Mouse (Mus musculus): ENCODE data around the gene Bag2. TPM values are rescaled to one million over a fixed set of nuclear protein-coding genes. Genes with fewer than 3 reads are reported as not detected.

Gene Bag2
- polyA plus RNA-seq, 1 experiment: 14.6 TPM

- no peak overlapping the region for H3K4me3 ChIP-seq (ENCODE audit: low read depth, low read length)
- H3K4me1 ChIP-seq (ENCODE audit: control insufficient read depth, insufficient read depth, low read length): no peaks in the 10 kb centered on the region
- no peak overlapping the region for H3K27ac ChIP-seq (ENCODE audit: insufficient read depth, low read length)
- no peaks in the 10 kb centered on the region for H3K9me3 ChIP-seq (replicated peaks; ENCODE audit: control insufficient read depth, insufficient read depth, low read length, poor library complexity, severe bottlenecking)
- H3K36me3 ChIP-seq (ENCODE audit: control insufficient read depth, insufficient read depth, low read length, poor library complexity, severe bottlenecking): peaks cover 17% of the 10 kb centered on the region
- TF ChIP-seq POLR2A (IDR thresholded peaks at IDR 0.05; ENCODE audit: insufficient read depth, low read length): no peak
- TF ChIP-seq CTCF (IDR thresholded peaks at IDR 0.05; ENCODE audit: low read depth, low read length): no peak
- no peak for TF ChIP-seq EP300 (IDR thresholded peaks at IDR 0.05; ENCODE audit: insufficient read depth, low read depth, low read length)
- H3K27me3 ChIP-seq (ENCODE audit: control insufficient read depth, insufficient read depth, low read length, poor library complexity, severe bottlenecking): no peaks in the 10 kb centered on the region
- H3K9ac ChIP-seq (ENCODE audit: low read depth, poor library complexity, severe bottlenecking): no peak overlapping the region
Measured at GRCm38 (mm10) chr1:33738281-33738680, 19.3 kb downstream of the Bag2 start.

- no peak overlapping the region for H3K9ac ChIP-seq (ENCODE audit: low read depth, poor library complexity, severe bottlenecking)
- H3K36me3 ChIP-seq (ENCODE audit: control insufficient read depth, insufficient read depth, low read length, poor library complexity, severe bottlenecking): peaks cover 23% of the 10 kb centered on the region
- H3K4me3 ChIP-seq (ENCODE audit: low read depth, low read length): no peak overlapping the region
- H3K27me3 ChIP-seq (ENCODE audit: control insufficient read depth, insufficient read depth, low read length, poor library complexity, severe bottlenecking): no peaks in the 10 kb centered on the region
- no peaks in the 10 kb centered on the region for H3K4me1 ChIP-seq (ENCODE audit: control insufficient read depth, insufficient read depth, low read length)
- H3K27ac ChIP-seq (ENCODE audit: insufficient read depth, low read length): no peak overlapping the region
- H3K9me3 ChIP-seq (replicated peaks; ENCODE audit: control insufficient read depth, insufficient read depth, low read length, poor library complexity, severe bottlenecking): no peaks in the 10 kb centered on the region
- TF ChIP-seq CTCF (IDR thresholded peaks at IDR 0.05; ENCODE audit: low read depth, low read length) (no peak), EP300 (IDR thresholded peaks at IDR 0.05; ENCODE audit: insufficient read depth, low read depth, low read length) (no peak), POLR2A (IDR thresholded peaks at IDR 0.05; ENCODE audit: insufficient read depth, low read length) (no peak)
Measured at GRCm38 (mm10) chr1:33734001-33734685, 23.5 kb downstream of the Bag2 start.

GRCm38 (mm10) chr1:33733044-33733443 lies 24.6 kb downstream of the Bag2 start:
- no peak overlapping the region for H3K4me3 ChIP-seq (ENCODE audit: low read depth, low read length)
- no peak for TF ChIP-seq POLR2A (IDR thresholded peaks at IDR 0.05; ENCODE audit: insufficient read depth, low read length)
- no peak for TF ChIP-seq CTCF (IDR thresholded peaks at IDR 0.05; ENCODE audit: low read depth, low read length)
- no peak for TF ChIP-seq EP300 (IDR thresholded peaks at IDR 0.05; ENCODE audit: insufficient read depth, low read depth, low read length)
- no peaks in the 10 kb centered on the region for H3K4me1 ChIP-seq (ENCODE audit: control insufficient read depth, insufficient read depth, low read length)
- H3K9ac ChIP-seq (ENCODE audit: low read depth, poor library complexity, severe bottlenecking): no peak overlapping the region
- H3K9me3 ChIP-seq (replicated peaks; ENCODE audit: control insufficient read depth, insufficient read depth, low read length, poor library complexity, severe bottlenecking): no peaks in the 10 kb centered on the region
- H3K27me3 ChIP-seq (ENCODE audit: control insufficient read depth, insufficient read depth, low read length, poor library complexity, severe bottlenecking): no peaks in the 10 kb centered on the region
- H3K36me3 ChIP-seq (ENCODE audit: control insufficient read depth, insufficient read depth, low read length, poor library complexity, severe bottlenecking): peaks cover 29% of the 10 kb centered on the region
- no peak overlapping the region for H3K27ac ChIP-seq (ENCODE audit: insufficient read depth, low read length)

GRCm38 (mm10) chr1:33725086-33725485 lies 32.5 kb downstream of the Bag2 start:
- Histone ChIP-seq H3K27me3 (ENCODE audit: control insufficient read depth, insufficient read depth, low read length, poor library complexity, severe bottlenecking) (no peaks in the 10 kb centered on the region), H3K4me3 (ENCODE audit: low read depth, low read length) (no peak overlapping the region), H3K36me3 (ENCODE audit: control insufficient read depth, insufficient read depth, low read length, poor library complexity, severe bottlenecking) (peaks cover 65% of the 10 kb centered on the region), H3K4me1 (ENCODE audit: control insufficient read depth, insufficient read depth, low read length) (no peaks in the 10 kb centered on the region), H3K9ac (ENCODE audit: low read depth, poor library complexity, severe bottlenecking) (no peak overlapping the region), H3K27ac (ENCODE audit: insufficient read depth, low read length) (no peak overlapping the region), H3K9me3 (replicated peaks; ENCODE audit: control insufficient read depth, insufficient read depth, low read length, poor library complexity, severe bottlenecking) (no peaks in the 10 kb centered on the region)
- TF ChIP-seq CTCF (IDR thresholded peaks at IDR 0.05; ENCODE audit: low read depth, low read length): no peak
- TF ChIP-seq EP300 (IDR thresholded peaks at IDR 0.05; ENCODE audit: insufficient read depth, low read depth, low read length): no peak
- TF ChIP-seq POLR2A (IDR thresholded peaks at IDR 0.05; ENCODE audit: insufficient read depth, low read length): no peak

- TF ChIP-seq POLR2A (IDR thresholded peaks at IDR 0.05; ENCODE audit: insufficient read depth, low read length) (no peak), CTCF (IDR thresholded peaks at IDR 0.05; ENCODE audit: low read depth, low read length) (no peak), EP300 (IDR thresholded peaks at IDR 0.05; ENCODE audit: insufficient read depth, low read depth, low read length) (no peak)
- H3K9ac ChIP-seq (ENCODE audit: low read depth, poor library complexity, severe bottlenecking): no peak overlapping the region
- no peaks in the 10 kb centered on the region for H3K9me3 ChIP-seq (replicated peaks; ENCODE audit: control insufficient read depth, insufficient read depth, low read length, poor library complexity, severe bottlenecking)
- H3K4me3 ChIP-seq (ENCODE audit: low read depth, low read length): no peak overlapping the region
- H3K27ac ChIP-seq (ENCODE audit: insufficient read depth, low read length): no peak overlapping the region
- H3K4me1 ChIP-seq (ENCODE audit: control insufficient read depth, insufficient read depth, low read length): no peaks in the 10 kb centered on the region
- H3K36me3 ChIP-seq (ENCODE audit: control insufficient read depth, insufficient read depth, low read length, poor library complexity, severe bottlenecking): peaks cover 61% of the 10 kb centered on the region
- H3K27me3 ChIP-seq (ENCODE audit: control insufficient read depth, insufficient read depth, low read length, poor library complexity, severe bottlenecking): no peaks in the 10 kb centered on the region
Measured at GRCm38 (mm10) chr1:33724516-33724915, 33.1 kb downstream of the Bag2 start.

GRCm38 (mm10) chr1:33721020-33721419 lies 36.6 kb downstream of the Bag2 start:
- no peak for TF ChIP-seq POLR2A (IDR thresholded peaks at IDR 0.05; ENCODE audit: insufficient read depth, low read length)
- TF ChIP-seq EP300 (IDR thresholded peaks at IDR 0.05; ENCODE audit: insufficient read depth, low read depth, low read length): no peak
- H3K4me3 ChIP-seq (ENCODE audit: low read depth, low read length): peak overlapping the region; percentile 62
- H3K9ac ChIP-seq (ENCODE audit: low read depth, poor library complexity, severe bottlenecking): peak overlapping the region; percentile 91
- peaks cover 38% of the 10 kb centered on the region for H3K36me3 ChIP-seq (ENCODE audit: control insufficient read depth, insufficient read depth, low read length, poor library complexity, severe bottlenecking)
- no peaks in the 10 kb centered on the region for H3K4me1 ChIP-seq (ENCODE audit: control insufficient read depth, insufficient read depth, low read length)
- H3K27ac ChIP-seq (ENCODE audit: insufficient read depth, low read length): no peak overlapping the region
- no peaks in the 10 kb centered on the region for H3K9me3 ChIP-seq (replicated peaks; ENCODE audit: control insufficient read depth, insufficient read depth, low read length, poor library complexity, severe bottlenecking)
- no peaks in the 10 kb centered on the region for H3K27me3 ChIP-seq (ENCODE audit: control insufficient read depth, insufficient read depth, low read length, poor library complexity, severe bottlenecking)
